Mouse (Mus musculus) heart, embryonic 10.5 days (tissue): ENCODE measurements around the gene Gm17545. TPM values are rescaled to one million over a fixed set of nuclear protein-coding genes. Genes with fewer than 3 reads are reported as not detected.
A peak's percentile ranks its signal among the peaks of the same experiment; 100 is the strongest.

Experiments used
- DNase-seq: peaks from one replicate; pipeline ENCODE4 v3.0.0-alpha.2; 2017; ENCODE audit warnings: low spot score
- H3K27ac ChIP-seq: fragments of 300-500 bp; sonication (generic); 2 replicates; pipeline ENCODE4 v1.5.1; 2016; ENCODE audit warnings: mild to moderate bottlenecking
- H3K27me3 ChIP-seq: fragments of 300-500 bp; sonication (generic); 2 replicates; pipeline ENCODE4 v1.6.1; 2016; ENCODE audit warnings: mild to moderate bottlenecking; ENCODE audit not compliant: poor library complexity, insufficient read depth, severe bottlenecking
- H3K36me3 ChIP-seq: fragments of 300-500 bp; sonication (generic); 2 replicates; pipeline ENCODE4 v1.6.1; 2016; ENCODE audit warnings: mild to moderate bottlenecking, moderate library complexity
- H3K4me1 ChIP-seq: fragments of 300-500 bp; sonication (generic); 2 replicates; pipeline ENCODE4 v1.6.1; 2016; ENCODE audit warnings: mild to moderate bottlenecking
- H3K4me3 ChIP-seq: fragments of 300-500 bp; sonication (generic); 2 replicates; pipeline ENCODE4 v1.5.1; 2016; ENCODE audit warnings: mild to moderate bottlenecking, moderate library complexity
- H3K9me3 ChIP-seq: fragments of 300-500 bp; sonication (generic); 2 replicates; pipeline ENCODE4 v1.6.1; 2016; ENCODE audit warnings: mild to moderate bottlenecking, moderate library complexity
- WGBS: fragments of 180-500 bp; shearing (Covaris S2); methylation state at CpG from one replicate; pipeline ENCODE4 v1.1.7; 2016; 5-methylcytosine and 5-hydroxymethylcytosine counted together
- polyA plus RNA-seq: library from polyadenylated mRNA; unstranded; fragments of >200 nt; fragmentation: Nextera tagmentation; extraction: Ambion mirVana; gene quantifications from 2 replicates; pipeline ENCODE4 v1.2.1, GENCODE M21; 2016

The Gm17545 gene
- polyA plus RNA-seq, 1 experiment from 2014 or later = not detected

DNA sequence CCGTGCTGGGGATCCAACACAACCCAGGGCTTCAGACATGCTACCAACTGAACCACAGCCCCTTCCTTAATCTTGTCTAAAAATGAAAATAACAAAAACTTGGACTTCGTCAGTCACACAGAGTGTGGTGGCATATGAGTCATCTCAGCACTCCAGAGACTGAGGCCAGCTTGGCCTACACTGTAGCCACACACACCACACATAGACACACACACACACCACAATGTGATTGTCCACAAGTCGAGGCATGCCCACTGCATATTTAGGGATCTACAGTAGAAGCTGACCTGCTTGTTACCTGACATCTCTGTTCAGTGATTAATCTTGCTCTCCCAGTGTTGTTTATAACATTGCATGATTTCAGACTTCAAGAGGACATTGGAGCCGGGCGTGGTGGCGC is 4.9 kb upstream of the Gm17545 start:
- no peaks in the 10 kb centered on the region for H3K27me3 ChIP-seq
- WGBS = 90% methylated on average over 6 of the region's 6 CpGs
- DNase-seq = no peak
- H3K36me3 ChIP-seq = peaks cover 79% of the 10 kb centered on the region
- H3K4me3 ChIP-seq = no peak overlapping the region
- no peak overlapping the region for H3K27ac ChIP-seq
- H3K4me1 ChIP-seq = no peaks in the 10 kb centered on the region
- H3K9me3 ChIP-seq = no peaks in the 10 kb centered on the region

DNA sequence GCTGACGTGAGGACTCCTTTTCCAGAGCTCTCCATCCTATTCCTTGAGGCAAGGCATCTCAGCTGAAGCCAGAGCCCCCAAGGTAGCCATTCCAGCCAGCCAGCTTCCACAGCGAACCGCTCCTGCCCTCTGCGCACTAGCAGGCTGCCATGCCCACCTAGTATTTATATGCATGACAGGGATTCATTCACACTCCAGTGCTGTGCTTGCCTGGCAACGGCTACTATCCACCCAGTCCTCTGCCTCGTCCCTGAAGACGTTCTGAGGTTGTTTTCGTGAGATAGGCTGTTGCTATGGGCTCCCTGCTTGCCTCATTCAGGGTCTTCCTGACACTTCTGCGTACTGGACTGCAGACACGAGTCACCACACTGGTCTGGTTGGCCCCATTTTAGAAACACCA is 1.4 kb upstream of the Gm17545 start:
- Histone ChIP-seq H3K4me3 (no peak overlapping the region), H3K36me3 (peaks cover 97% of the 10 kb centered on the region), H3K27me3 (no peaks in the 10 kb centered on the region), H3K4me1 (no peaks in the 10 kb centered on the region), H3K9me3 (no peaks in the 10 kb centered on the region), H3K27ac (no peak overlapping the region)
- 78% methylated on average over 10 of the region's 10 CpGs for WGBS
- DNase-seq = no peak

DNA sequence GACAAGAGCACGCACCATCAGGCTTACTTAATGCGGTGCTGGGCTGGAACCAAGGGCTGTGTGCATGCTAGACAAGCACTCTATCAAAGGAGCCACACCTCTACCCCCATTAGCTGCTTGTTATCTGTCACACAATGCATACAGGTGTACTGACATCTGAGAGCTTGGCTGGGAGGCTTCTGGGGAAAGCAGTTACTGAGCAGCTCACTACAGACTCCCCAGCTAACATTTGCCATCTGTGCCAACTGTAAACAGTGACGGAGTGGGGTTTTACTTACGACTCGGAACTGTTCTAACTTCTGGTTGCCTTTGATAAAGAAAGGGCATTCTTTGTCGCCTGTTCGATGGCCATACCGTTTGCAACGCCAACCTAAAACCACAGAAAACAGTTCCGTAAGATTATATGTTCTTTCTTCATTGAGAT is 577 bp upstream of the Gm17545 start:
- H3K27ac ChIP-seq = no peak overlapping the region
- H3K36me3 ChIP-seq = peaks cover 92% of the 10 kb centered on the region
- H3K4me1 ChIP-seq = no peaks in the 10 kb centered on the region
- DNase-seq = no peak
- no peak overlapping the region for H3K4me3 ChIP-seq
- no peaks in the 10 kb centered on the region for H3K27me3 ChIP-seq
- H3K9me3 ChIP-seq = no peaks in the 10 kb centered on the region
- WGBS = 86% methylated on average over 10 of the region's 10 CpGs

DNA sequence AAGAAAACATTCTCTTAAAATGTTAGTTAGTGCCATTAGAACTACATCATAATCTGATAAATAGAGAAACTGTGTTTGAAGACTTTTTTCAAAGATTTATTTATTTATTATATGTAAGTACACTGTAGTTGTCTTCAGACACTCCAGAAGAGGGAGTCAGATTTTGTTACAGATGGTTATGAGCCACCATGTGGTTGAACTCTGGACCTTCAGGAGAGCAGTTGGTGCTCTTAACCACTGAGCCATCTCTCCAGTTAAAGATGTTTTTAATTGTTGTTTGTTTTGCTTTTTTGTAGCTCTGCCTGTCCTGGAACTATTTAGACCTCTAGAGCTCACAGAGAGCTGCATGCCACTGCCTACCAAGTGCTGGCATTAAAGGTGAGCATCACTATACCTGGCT is 951 bp downstream of the Gm17545 start:
- Histone ChIP-seq H3K4me1 (no peaks in the 10 kb centered on the region), H3K9me3 (no peaks in the 10 kb centered on the region), H3K27ac (no peak overlapping the region), H3K4me3 (no peak overlapping the region), H3K27me3 (no peaks in the 10 kb centered on the region), H3K36me3 (peaks cover 78% of the 10 kb centered on the region)
- no peak for DNase-seq

DNA sequence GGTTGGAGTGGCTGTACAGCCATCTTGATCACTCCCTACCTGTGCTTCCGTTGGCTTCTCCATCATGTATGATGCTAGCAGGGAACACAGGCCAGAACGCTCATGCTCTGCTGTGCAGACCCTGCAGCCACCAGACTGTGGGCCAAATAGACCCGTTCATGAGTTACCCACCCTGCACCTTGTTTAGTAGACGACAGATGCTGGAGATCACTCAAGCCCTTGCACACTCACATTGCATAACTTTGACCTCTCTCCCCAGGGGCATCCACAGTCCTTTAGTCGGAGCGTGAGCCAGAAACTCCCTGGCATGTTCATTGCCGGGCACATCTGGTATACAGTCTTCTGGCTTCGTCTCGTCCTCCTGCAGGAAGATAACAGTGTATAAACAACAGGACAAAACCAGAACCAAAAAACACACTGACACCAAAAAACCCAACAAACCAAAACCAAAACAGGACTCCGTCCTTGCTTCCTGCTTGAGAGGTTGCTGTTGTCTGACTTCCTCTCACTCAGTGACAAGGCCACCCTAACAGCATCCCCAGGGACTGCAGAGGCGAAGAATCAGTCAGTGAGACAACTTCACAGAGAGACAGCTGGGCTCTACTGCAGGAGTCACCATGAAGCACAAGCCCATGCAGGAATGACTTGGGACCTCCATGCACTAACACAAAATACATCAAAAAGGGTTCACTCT is 3.2 kb downstream of the Gm17545 start:
- H3K27ac ChIP-seq = no peak overlapping the region
- 85% methylated on average over 11 of the region's 11 CpGs for WGBS
- no peaks in the 10 kb centered on the region for H3K27me3 ChIP-seq
- no peak overlapping the region for H3K4me3 ChIP-seq
- DNase-seq = no peak
- H3K4me1 ChIP-seq = no peaks in the 10 kb centered on the region
- peaks cover 69% of the 10 kb centered on the region for H3K36me3 ChIP-seq
- H3K9me3 ChIP-seq = no peaks in the 10 kb centered on the region

DNA sequence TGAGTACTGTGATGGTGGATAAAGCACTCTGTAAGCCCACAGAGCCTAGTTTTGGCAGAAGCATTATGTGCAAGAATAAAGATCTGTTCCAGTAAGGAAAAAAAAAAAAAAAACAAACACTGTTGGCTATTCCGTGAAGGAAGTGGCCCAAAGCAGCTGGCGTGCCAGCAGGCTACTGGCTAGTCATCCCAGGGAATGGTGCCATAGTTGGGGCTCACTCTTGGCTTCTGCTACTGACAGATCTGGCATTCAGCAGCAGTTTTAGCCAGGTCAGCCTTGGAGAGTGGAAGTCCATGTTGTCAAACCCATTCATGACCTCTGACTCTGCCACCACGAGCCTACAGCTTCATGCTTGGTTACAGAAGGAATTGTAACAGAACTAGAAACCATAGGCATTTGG is 7.9 kb downstream of the Gm17545 start:
- Histone ChIP-seq H3K27me3 (no peaks in the 10 kb centered on the region), H3K36me3 (peaks cover 42% of the 10 kb centered on the region), H3K27ac (no peak overlapping the region), H3K4me3 (no peak overlapping the region), H3K4me1 (no peaks in the 10 kb centered on the region), H3K9me3 (no peaks in the 10 kb centered on the region)
- WGBS = 92% methylated on average over 3 of the region's 3 CpGs
- DNase-seq = no peak

DNA sequence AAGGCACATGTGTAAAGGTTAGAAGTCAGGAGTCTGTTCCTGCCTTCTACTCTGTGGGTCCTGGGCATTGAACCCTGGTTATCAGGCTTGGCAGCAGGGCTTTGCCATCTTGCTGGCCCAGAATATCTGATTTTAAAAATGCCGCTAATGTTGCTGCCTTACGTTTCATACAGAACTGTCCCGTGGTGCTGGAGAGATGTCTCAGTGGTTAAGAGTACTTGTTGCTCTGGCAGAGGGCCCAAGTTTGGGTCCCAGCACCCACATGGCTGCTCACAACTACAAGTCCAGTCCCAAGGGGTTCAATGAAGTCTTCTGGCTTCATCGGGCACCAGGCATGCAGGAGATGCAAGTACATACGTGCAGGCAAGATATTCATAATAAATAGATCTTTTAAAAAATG is 12.1 kb downstream of the Gm17545 start:
- 98% methylated on average over 5 of the region's 5 CpGs for WGBS
- Histone ChIP-seq H3K27me3 (no peaks in the 10 kb centered on the region), H3K27ac (no peak overlapping the region), H3K9me3 (no peaks in the 10 kb centered on the region), H3K4me1 (0 out of 2 replicates have a peak, but pooled peaks cover 4% of the 10 kb centered on the region), H3K4me3 (no peak overlapping the region), H3K36me3 (peaks cover 24% of the 10 kb centered on the region)
- DNase-seq = no peak

DNA sequence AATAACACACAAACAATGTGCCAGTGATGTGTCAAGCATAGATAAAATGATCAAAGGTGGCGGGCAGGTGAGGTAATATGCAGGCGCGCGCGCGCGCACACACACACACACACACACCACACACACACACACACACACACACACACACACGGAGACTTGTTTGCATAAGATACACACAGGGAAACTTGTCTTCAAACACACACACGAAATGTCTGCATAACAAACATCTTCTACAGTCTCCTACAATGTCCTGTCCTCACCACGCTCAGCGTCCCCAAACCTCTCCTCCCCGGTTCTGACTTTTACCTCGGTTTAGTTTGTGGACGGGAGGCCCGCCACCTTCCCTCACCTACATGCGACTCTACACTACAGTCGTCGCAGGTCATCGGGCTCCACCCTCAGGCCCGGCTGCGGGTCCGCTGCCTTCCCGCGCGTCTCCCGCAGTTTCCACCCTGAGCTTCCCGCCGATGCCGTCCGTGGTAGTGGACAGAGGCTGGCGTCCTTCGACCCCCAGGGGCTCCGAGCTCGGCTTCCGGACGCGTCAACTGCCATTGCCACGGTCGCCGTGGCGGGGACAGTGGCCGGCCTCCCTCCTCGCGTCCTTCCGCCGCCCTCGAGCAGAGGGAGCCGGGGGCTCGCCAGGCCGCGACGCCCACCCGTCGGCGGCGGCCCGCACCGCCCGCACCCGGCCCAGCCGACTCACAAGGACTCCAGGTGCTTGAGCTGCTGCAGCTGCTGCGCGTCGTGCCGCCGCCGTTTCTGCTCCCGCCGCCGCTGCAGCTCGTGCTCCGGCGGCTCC is 13.5 kb downstream of the Gm17545 start:
- Histone ChIP-seq H3K4me1 (0 out of 2 replicates have a peak, but pooled peaks cover 4% of the 10 kb centered on the region), H3K4me3 (peak overlapping the region; percentile 75), H3K27ac (peak overlapping the region; percentile 97), H3K27me3 (no peaks in the 10 kb centered on the region), H3K9me3 (no peaks in the 10 kb centered on the region), H3K36me3 (peaks cover 18% of the 10 kb centered on the region)
- WGBS = 1% methylated on average over 73 of the region's 73 CpGs
- DNase-seq = peak; percentile 80

DNA sequence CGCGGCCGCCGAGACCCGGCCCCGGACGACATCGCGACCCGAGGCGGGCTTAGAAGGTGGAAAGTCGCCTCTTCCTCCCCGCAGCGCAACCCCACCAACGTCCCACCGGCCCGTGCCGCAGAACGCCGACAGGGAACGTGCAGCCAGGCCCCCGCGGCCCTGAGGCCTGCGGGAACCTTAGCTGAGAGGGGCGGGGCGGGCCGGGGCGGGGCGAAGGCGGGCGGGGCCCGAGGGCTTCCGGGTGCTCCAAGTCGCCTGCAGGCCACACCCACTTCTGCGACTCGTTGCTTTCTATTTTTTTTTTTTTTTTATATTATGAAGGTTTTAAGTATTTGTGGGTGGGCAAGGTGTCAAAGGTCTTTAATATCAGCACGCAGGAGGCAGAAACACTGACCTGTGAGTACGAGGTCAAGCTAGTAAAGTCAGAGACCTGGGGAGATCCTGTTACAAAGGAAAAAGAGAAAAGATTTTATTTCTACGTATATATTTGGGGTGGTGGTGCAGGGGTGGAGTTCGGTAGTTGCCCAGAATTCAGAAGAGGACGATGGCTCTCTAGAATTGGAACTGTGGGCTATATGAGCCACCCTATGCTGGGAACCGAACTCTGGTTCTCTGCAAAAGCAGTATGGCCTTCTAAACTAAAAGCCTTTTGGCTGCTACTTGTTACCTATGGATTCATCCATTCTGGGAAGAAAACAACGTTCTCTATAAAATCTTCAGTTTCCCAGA is 14.2 kb downstream of the Gm17545 start:
- Histone ChIP-seq H3K36me3 (peaks cover 16% of the 10 kb centered on the region), H3K9me3 (no peaks in the 10 kb centered on the region), H3K27me3 (no peaks in the 10 kb centered on the region), H3K4me3 (peak overlapping the region; percentile 75), H3K4me1 (0 out of 2 replicates have a peak, but pooled peaks cover 4% of the 10 kb centered on the region), H3K27ac (peak overlapping the region; percentile 97)
- WGBS = 5% methylated on average over 41 of the region's 43 CpGs
- DNase-seq = peak; percentile 93

DNA sequence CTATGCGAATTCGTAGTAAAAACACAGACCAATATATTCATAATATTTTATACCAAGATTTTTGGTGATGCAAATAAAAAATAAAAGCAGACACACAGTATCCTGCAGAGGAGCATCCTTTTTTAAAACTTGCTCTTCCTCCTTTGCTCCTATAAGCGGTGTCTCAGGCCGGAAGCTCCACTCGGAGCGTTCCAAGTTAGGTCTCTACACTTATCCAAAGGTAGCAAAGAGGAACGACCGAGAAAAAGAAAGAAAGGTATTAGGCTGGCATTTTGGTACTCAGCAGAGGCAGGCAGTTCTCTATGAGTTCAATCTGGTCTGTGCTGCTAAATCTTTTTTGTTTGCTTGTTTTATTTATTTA is 14.8 kb downstream of the Gm17545 start:
- 68% methylated on average over 8 of the region's 8 CpGs for WGBS
- H3K4me3 ChIP-seq = no peak overlapping the region
- no peak for DNase-seq
- H3K27me3 ChIP-seq = no peaks in the 10 kb centered on the region
- 0 out of 2 replicates have a peak, but pooled peaks cover 4% of the 10 kb centered on the region for H3K4me1 ChIP-seq
- no peak overlapping the region for H3K27ac ChIP-seq
- peaks cover 16% of the 10 kb centered on the region for H3K36me3 ChIP-seq
- H3K9me3 ChIP-seq = no peaks in the 10 kb centered on the region

DNA sequence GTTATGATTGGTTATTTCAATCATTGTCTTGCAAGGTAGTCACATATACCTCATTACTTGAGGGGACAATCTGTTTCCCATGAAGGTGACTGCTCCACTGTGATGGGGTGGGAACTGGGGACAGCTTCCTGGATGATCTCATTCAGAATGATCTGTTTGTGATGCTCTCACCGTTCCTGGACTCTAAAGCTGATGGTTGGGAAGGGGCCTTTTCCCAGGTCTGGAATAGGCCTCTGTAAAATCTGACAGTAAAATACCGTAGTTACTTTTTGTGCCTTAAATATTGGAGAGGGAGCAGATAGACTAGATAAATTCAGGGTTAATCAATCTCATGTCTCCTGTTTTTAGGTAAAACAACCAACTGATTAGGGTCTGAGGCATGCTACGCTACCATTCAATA is 15.6 kb downstream of the Gm17545 start, which contains the start of gene Rp9:
TSS of gene Rp9 (minus strand) at position 101 of the 400 bp plus-strand sequence.
- 88% methylated on average over 3 of the region's 3 CpGs for WGBS
- H3K9me3 ChIP-seq = no peaks in the 10 kb centered on the region
- DNase-seq = no peak
- H3K27ac ChIP-seq = peak within 1 kb of the TSS; percentile 97
- H3K4me1 ChIP-seq = 0 out of 2 replicates have a peak, but pooled peaks cover 4% of the 10 kb centered on the region
- H3K4me3 ChIP-seq = peak within 1 kb of the TSS; percentile 75
- H3K36me3 ChIP-seq = peaks cover 11% of the 10 kb centered on the region
- no peaks in the 10 kb centered on the region for H3K27me3 ChIP-seq

DNA sequence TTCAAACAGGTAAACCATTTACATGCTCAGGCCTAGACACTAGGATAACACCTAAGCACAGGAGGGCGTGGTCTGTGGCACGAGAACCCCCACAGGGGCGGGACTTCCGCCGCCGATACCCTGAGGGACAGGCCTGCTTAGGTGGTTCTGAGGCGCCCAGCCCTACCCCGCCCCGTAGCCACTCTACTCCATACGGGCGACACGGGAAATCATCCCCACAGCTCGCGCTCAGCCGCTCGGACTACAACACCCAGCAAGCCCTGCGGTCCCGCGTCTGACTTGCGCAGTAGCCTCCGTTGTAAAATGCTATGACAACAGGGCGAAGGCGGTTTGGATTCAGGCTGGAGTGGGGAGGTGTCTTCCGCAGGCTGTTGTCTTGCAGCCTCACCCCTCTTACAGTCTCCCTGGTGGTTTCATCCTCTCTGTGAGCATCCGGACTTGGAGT is 21.4 kb downstream of the Gm17545 start, which contains the start of gene Bbs9:
TSS of gene Bbs9 (plus strand) at position 292 of the 445 bp plus-strand sequence.
- Histone ChIP-seq H3K27ac (peak within 1 kb of the TSS; percentile 76), H3K4me1 (peaks cover 7% of the 10 kb centered on the region), H3K36me3 (no peaks in the 10 kb centered on the region), H3K4me3 (peak within 1 kb of the TSS; percentile 77), H3K9me3 (no peaks in the 10 kb centered on the region), H3K27me3 (no peaks in the 10 kb centered on the region)
- DNase-seq = peak; percentile 99
- WGBS = under 1% methylated on average over 25 of the region's 25 CpGs
